Mouse (Mus musculus) cerebellum, adult 8-10 months (tissue): Measurements from ENCODE around the gene Astn2.
A peak's percentile ranks its signal among the peaks of the same experiment; 100 is the strongest.

Experiments used
- DNase-seq: peaks from one replicate; pipeline ENCODE4 v3.0.0; 2022

Gene Astn2

GRCm38 (mm10) chr4:65671585-65672184, 732.7 kb downstream of the Astn2 start:
- no peak for DNase-seq

DNA sequence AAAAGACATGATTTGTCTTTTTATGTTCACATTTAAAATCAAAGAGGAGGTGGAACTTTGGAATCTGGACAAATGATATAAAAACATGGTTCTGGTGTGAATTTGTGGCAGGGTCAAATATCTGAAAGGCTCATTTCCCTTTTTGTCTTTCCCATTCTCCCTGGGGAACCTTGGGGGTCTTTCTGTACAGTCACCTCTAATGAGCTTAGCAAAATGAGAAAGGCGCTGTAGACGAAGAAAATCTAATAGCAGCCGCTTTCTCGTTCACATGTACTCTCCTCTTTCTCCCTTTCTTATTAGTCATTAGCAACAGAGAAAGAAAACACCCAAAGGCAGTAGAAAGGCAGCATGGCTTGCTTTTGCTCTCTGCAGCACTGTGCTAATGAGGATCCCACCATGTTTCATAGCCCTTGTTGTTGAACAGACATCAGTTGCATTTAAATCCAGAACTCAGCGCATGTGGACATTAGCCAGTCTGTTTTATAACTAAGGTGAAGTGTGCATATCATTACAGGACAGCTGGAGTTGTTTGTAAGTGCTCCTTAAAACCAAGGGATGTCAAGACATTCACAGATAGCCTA, 737.3 kb downstream of the Astn2 start:
- no peak for DNase-seq

DNA sequence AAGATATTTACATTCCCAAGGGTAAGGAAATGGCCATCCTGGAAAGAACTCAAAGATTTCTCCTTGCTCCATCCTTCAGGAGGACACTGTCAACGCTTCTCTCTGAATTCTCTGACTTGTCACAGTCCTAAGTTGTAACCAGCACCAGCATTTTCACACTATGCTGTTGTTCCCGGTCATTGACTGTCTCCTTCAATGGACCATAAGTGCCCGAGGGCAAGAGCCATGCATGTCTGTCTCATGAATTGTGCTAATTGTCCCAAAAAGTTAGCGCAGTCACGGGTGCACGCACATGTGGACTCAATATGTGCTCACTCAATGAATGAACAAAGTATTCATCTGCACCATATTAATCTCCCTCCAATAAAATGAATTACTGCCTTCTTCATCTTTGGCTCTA, 741.2 kb downstream of the Astn2 start:
- no peak for DNase-seq

- peak; percentile 79 for DNase-seq
Measured at GRCm38 (mm10) chr4:65654723-65655122, 749.7 kb downstream of the Astn2 start.

GRCm38 (mm10) chr4:65642611-65643010, 761.8 kb downstream of the Astn2 start:
- DNase-seq, result no peak

DNA sequence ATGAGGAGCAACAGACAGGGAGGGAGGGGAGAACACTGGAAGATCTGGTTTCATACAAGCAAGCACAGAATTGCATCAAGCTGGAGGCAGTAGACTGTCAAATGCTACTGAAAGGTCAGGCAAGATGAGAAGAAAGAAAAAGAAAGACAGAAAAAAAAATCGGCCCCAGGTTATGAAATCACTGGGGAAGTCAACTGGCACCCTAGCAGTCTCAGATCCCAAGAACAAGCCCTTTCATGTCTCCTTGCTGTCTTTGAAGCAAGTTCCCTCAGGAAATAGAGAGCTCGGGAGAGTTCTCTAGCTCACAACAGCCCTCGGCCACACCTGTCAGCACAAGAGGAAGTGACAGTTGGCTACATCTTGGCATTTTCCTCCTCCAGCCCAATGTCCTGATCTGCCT, 766.2 kb downstream of the Astn2 start:
- DNase-seq, result no peak

DNA sequence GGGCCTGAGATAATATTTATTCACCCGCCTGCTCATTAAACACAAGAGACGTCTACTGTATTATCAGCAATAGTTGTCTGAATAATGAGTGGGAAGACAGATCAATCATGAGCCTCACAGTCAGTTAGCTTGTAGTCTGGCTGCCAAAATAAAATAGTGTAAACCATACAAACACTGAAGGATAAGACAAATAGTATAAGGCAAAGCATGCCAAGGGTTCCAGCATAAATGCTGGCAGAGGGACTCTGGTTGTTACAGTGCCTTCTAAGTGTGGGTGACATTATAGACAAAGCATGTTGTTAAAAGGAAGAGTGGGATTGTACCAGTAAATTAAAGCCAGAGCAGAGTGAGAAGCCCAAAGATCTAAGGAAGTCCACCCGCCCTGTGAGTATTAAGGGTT, 784.3 kb downstream of the Astn2 start:
- no peak for DNase-seq

DNA sequence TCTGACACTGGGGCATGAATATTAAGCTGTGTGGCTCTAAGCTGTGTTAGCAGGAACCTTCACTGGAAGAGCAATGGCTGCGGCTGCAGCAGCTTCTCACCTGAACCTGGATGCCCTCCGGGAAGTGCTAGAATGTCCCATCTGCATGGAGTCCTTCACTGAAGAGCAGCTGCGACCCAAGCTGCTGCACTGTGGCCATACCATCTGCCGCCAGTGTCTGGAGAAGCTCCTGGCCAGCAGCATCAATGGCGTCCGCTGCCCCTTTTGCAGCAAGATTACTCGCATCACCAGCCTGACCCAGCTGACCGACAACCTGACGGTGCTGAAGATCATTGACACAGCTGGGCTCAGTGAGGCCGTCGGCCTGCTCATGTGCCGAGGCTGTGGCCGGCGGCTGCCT, 791.3 kb downstream of the Astn2 start:
- DNase-seq, result no peak

GRCm38 (mm10) chr4:65610896-65611295, 793.5 kb downstream of the Astn2 start:
- DNase-seq, result peak; percentile 62

GRCm38 (mm10) chr4:65610329-65610728, 794.1 kb downstream of the Astn2 start:
- DNase-seq, result no peak

GRCm38 (mm10) chr4:65608112-65608511, 796.3 kb downstream of the Astn2 start:
- no peak for DNase-seq

DNA sequence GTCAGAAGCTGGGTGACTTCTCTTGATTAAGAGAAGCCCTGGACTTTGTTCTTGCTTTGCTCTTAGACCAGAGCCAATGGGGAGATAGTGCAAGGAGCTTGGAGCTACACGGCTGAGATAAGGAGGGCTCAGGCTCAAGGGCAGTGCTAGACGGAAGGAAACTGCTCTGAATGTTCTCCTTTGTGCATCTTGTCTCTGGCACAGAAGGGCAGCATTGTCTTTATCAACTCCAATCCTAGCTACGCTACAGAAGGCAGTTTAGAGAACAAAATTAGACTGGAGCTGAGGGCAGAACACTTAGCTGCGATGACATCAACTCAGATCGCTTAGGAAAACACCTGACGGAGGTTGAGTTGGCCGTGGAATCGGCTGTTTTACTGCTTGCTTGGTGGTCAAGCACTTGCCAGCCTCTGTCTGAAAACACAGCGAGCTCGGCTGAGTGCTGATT, 797.2 kb downstream of the Astn2 start:
- no peak for DNase-seq

GRCm38 (mm10) chr4:65605151-65605702, 799.2 kb downstream of the Astn2 start:
- no peak for DNase-seq

DNA sequence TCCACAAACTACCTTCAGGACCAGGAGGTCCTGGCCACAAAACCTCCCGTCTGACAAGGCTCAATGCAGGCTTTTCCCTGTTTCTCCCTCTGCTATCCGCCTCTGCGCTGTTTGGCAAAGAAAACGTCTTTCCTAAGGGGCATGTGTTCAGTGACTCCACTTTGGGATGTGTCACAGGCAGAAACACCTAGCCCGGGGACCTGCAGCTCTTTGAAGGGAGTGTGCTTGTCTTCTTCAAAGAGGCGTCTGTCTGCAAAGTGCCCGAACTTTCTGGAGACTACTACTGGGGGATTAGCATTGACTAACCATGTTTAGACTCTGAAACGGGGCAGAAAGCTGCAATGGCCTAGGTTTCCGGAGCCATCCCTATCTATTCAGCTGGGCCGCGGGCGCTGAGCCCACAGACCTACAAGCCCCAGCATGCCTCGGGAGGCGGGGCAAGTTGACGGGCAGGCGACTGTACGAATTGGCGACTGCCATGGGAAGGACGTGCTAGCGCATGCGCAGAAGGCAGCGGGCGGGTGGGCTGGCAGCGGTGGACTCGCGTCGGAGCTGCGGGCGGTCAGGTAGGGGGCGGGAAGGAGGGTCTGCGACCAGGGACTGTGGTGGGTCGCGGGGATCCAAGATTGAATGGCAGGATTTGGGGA, 799.8 kb downstream of the Astn2 start, which contains the start of gene Trim32:
Gene Trim32 (plus strand): TSS at position 483 of the 647 bp plus-strand sequence.
- DNase-seq, result peak; percentile 100

DNA sequence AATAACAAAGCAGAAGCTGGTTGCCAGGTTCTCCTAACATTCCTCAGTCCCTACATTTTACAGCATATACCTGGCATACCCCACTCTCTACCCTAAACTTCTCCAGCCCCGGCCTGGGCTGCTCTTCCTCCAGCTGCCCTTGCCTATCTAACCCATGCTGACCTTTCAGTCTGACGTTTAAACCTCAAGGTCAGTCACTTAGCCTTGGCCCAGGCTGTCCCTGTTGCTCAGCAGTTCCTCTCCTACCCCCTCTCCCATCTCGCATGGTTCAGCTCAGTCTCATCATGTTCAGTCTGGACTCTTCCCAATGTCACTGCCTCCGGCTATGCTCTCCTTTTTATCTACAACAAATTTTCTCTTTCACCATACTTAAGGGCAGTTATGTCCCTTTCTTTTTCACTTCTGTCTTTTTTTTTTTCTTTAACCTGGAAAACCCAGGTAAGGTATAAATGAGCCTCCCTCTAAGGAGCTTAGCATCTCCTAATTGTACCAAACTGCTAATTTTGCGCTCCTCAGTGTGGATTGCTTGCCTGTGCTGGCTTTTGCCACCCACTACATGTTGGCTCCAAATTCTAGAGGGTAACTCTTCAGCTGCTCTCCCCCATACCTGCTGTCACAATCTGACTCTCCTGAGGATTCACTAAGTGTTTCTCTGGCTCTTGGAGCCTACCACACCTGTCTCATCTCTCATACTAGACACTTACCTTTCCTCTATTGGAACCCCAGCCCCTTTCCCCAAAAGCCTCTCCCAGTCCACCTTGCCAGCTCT, 809.6 kb downstream of the Astn2 start:
- no peak for DNase-seq

DNA sequence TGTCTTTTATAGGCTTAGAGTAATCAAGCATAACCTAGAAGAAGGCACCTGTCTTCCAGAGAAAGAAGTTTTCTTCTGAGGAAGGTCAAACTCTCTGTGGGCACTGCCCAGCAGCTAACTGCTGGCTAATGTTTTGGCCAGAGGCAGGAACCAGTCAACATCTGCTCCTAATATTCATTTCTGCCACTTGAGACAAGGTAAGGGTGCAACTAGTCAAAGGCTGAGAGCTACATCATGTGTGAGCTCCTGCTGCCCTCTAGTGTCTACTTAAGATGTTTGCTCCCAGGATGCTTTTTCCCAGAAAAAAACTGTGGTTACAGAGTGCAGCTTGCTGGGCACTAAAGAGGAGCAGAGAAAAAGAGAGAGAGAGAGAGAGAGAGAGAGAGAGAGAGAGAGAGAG, 814.6 kb downstream of the Astn2 start:
- DNase-seq, result peak; percentile 47

DNA sequence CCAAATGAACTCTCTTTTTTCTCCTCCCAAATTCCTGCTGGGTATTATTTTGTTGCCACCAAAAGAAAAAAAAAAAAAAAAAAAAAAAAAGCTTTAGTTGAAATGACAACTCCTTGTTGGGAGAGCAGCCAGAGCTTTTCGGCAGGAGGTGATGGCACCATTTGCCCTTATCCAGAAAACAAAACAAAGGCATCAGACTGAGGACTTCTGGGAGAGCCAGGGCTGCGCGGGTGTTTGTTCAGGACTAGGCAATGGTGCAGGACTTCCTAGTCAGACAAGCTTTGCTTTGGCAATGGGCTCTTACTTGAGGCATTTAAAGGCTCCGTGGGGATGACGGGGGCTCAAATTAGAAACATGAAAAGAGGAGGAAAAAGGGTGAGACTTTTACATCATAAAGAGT, 817.5 kb downstream of the Astn2 start:
- DNase-seq, result peak; percentile 73

DNA sequence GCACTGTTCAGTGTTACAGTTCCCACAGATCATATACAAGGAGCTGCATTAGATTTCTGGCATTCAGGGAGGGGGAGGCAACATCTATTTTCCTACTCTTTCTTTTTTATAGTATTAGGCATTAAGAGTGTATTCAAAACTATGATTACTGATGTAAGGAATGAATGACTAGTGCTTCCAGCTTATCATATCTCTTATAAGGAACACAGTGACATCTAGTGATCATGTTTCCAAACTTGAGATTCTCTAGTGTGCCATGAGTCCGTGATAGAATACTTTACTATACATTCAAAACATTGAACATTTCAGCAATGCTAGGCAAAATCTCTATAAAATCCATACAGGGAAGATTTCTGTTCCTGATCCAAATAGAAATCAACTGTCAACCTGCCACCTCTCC, 824.2 kb downstream of the Astn2 start:
- no peak for DNase-seq

GRCm38 (mm10) chr4:65565493-65565892, 838.9 kb downstream of the Astn2 start:
- no peak for DNase-seq

DNA sequence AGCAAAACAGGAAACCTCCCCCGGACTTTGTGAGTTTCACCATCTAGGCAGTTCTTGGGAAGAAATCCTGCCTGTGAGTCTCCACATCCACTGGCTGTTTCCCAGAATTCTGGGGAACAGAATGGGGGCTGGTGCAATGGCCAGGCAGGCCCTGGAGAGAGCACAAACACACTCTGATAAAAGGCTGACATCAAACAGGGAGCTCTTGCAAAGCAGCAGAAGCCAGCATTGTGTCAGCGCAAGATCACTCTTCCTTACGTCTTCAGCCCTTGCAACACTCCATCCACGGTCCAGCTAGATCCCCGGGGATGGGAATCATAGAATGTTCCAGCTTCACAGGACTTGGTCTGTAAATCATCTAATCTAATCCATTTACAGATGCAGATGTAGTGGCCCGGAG, 855.9 kb downstream of the Astn2 start:
- DNase-seq, result no peak

DNA sequence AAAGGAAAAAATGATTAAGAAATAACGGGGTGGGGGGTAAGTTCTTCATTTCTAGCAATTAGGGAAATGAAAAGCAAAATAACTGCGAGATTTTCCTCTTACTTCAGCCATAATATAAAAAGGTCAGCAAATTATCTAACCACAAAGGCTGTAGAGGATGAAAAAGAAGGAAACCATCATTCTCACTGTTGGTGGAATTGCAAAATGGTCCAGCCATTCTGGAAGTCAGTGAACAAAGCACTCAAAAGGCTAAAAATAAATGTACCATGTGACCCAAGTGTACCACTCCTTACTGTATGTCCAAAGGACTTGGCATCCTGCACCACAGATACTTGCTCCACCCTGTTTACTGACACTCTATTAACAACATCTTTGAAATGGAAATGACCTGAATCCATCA, 858.8 kb downstream of the Astn2 start:
- DNase-seq, result no peak

GRCm38 (mm10) chr4:65532071-65532736, 872.2 kb downstream of the Astn2 start:
- DNase-seq, result no peak

- DNase-seq, result no peak
Measured at GRCm38 (mm10) chr4:65531621-65532020, 872.8 kb downstream of the Astn2 start.
